Mouse (Mus musculus) left cerebral cortex, adult 11 months (tissue): Measurements from ENCODE around the gene Ogdh.
"Not testable (repeated sequence)": the region's sequence is repeated elsewhere in the genome, so short reads cannot be mapped to it uniquely, and the experiment has no call there.

Experiments
- DNase-seq: peaks from one replicate; pipeline ENCODE4 v3.0.0; 2022; ENCODE audit warnings: low spot score

The Ogdh gene

DNA sequence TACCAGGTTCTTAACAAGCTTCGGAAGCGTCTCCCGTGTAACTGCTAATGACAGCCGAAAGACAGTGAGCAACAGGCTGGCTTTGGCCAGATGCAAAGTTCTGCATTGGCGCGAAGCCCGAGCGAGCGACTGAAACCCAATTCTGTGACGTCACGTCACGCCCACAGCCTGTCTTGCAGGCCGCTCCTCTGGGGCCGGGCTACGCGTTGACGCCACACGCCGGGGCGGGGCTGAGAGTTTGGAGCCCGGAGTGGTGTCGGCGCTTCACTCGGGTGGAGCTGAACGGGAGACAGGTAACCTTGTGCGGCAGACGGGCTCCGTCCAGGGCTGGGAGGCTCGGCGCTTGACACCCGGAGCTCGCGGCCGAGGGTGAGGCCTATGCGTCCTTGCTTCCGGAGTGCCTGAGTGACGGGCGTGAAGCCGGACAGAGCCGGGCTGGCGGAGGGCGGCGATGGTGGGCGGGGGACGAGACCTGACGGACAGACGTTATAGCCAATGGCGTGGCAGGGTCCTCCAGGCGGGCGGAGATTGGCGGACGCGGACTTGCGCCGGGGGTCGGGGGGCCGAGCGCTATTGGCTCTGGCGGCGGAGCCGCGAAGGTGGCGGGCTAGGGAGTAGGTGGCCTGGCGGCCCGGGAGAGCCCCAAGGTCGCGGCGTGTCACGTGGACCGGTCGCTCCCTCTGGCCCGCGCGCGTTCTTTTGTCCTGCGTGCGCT is at the start of gene Ogdh:
Gene Ogdh (plus strand): TSS at position 233 of the 715 bp plus-strand sequence.
- DNase-seq: peak; percentile 96

DNA sequence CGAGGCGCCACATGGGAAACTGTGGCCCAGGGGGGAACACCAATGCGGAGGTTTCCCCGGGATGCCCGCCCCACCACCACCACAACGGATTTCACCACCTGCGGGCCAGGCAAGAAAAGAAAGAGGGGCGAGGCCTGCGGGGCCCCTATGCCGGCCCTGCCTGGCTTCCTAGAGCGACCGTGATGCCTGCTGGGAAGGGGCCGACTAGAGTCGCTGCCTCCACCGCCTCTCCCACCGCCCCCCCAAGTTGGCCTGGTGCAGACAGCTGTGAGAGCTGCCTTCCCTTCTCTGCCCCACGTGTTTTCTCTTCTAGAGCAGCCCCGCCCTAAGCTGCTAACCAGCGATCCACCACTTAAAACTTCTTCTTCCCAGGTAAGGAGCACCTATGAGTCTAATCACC is 46.7 kb upstream of the Ogdh start:
- DNase-seq: no peak

DNA sequence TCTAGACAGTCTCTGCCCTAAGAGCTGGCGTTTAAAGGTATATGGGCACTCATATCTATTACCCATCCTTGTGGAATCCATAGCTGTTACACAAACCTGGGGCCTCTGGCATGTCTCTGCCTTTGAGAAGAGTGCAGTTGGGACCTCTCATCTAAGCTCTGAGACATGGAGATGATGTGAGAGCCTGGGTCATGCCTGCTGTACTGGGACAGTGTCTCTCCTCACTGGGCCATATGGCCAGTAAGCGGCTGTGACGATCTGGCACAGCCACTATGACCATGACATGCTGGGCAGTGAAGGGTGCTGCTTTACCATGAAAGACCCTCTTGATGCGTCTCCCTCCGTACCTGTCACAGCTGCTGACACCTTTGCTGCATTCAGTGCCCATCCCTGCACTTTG is 39.2 kb upstream of the Ogdh start:
- DNase-seq: no peak

DNA sequence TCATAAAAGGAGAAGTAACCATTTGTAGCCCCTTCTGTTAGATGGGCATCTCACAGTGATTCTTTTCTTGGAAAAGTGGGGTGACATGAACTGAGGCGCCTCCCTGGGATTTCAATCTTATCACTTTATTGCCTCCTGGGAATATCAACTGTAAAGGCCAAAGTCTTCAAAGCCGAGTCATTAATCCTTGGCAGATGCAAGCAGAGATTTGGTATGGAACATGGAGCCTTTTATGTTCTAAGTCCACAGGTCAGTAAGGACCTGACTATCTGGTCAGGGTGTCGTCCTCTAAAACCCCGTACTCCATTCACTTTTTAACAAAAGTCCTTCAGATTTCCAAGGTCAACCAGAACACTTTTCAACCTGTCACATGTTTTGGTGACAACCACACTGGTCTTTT is 38.6 kb upstream of the Ogdh start:
- DNase-seq: no peak

DNA sequence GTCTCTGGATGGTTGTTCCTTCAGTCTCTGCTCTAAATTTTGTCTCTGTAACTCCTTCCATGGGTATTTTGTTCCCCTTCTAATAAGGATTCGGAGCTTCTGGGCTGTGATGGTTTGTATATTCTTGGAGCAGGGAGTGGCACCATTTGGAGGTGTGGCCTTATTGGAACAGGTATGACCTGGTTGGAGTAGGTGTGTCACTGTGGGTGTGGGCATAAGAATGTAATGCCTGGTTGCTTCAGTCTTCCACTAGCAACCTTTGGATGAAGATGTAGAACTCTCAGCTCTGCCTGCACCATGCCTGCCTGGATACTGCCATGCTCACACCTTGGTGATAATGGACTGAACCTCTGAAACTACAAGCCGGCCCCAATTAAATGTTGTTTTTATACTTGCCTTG is 36.8 kb upstream of the Ogdh start:
- not testable (repeated sequence) for DNase-seq

DNA sequence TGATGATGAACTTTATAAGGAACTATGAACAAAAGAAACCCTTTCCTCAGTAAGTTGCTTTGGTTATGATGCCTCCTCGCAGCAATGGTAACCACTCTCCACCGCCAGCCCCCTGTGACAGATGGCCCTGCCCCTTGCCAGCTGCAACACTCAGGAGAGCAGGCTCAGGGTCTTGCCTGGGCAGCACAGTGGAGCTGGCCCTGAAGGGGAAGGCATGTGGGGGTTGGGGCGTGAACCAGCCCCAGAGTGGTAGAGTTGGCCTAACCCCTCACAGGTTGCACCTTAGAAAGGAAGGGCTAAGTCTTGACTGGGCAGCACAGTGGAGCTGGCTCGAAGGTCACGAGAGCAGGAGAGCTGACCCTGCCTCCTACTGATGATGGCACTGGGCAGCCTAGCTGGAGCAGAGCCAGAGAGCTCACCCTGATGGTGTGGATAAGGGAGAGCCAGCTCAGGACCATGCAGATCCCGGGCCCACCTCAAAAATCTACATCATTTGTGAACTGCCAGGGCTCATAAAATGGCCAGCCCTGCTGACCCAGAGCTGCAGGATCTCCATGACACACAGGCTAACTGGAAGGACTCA is 34.9 kb upstream of the Ogdh start:
- DNase-seq: no peak

DNA sequence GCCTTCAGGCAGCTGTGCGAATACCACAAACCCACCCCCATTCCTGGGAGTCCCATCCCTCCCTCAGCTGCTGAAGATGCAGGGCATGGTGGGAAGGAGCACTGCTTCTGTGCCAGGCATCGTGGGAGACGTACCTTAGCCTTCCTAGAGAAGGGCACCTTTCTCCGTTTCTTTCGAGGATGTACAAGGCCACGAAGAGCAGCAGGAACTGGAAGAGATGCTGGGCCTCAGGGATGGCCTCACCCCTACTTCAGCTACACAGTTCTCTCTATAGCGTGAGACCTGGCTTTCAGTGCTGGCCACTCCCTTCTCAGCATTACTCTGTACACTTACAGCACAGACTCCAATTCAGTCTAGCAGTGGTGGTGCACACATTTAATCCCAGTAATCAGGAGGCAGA is 32.0 kb upstream of the Ogdh start:
- DNase-seq: no peak

DNA sequence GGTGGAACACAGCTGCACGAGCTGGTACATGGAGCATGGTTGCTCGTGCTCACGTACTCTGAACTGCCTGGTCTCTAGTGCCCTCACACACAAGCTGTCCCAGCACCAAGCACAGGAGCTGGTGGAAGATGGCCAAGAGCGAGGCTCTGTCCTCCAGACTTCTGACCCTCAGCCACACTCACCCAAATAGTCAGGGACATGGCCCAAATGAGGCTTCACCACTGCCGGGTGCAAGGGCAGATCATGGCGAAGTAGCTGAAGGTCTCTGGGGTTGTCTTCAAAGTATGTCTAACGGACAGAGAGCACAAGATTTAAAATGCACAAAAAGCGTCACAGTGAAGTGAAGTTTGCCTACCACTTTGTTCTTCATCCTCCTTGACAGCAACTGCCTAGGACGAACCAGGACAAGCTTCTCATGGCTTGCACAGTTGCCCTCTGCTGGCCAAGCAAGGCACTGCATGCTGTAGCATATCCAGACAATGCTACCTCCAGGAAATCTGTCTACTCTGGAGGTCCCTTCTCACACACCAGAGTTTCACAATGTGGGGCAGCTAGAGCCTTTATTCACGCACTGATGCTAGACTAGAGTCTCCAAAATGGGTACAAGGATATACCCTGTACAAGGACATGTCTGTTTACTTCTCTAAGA is 29.9 kb upstream of the Ogdh start:
- DNase-seq: no peak

DNA sequence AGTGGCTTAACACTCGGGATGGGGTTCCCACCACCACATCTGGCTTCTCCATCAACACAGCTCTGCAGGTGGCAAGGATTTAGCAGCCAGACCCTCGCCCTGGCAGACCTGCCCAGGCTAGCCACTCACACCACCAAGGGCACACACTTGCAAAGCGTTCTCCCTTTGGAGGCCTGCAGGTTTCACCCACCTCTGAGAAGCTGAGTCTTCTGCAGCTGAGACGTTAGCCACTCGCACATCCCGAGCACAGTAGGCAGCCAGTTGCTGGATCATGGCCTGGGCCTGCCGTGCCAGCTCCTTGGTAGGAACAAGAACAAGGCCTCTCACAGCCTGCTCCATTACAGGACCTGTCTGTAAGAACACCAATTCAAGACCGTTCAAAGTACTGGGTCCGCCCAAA is 24.8 kb upstream of the Ogdh start:
- DNase-seq: no peak

DNA sequence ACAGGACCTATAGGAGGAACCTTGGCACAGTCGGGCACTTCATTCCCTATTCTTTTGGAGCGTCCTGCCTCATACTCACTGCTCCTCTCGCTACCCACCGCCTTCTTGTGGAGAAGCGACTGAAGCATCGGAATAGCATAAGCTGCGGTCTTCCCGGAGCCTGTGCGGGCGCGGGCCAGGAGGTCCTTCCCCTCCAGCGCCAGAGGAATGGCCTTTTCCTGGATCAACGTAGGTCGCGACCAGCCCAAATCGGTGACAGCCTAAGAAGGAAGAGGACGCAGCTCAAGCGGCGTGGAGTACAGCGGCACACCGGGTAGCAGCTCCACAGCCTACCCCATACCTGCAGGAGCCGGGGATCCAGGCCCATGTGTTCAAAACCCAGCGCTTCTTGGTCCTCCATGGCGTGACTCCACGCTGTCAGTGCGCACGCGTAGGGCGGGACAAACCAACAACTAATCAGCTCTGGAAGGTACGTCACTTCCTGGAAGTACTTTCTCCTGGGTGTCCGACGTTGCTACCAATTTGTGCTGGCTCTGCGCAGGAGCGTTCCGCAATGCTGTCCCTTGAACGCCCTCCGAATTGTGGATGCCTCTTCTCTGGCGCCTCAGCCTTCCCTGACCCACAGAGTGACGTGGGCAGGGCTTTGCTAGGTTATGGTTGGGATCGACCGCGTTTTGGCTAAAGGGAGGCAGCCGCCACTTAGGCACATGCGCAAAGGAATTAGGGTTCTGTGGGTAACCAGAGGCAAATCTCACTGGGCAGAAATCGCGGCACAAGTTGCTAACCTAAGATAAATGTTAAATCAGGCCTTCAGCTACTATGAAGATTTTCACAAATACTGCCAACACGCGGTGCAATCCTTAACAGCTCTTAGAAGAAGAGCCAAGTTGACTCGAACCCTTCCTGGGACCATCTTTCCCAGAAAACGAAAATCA is 23.8 kb upstream of the Ogdh start, which contains the start of gene Ddx56:
Gene Ddx56 (minus strand): TSS at position 453 of the 935 bp plus-strand sequence.
- DNase-seq: peak; percentile 94

DNA sequence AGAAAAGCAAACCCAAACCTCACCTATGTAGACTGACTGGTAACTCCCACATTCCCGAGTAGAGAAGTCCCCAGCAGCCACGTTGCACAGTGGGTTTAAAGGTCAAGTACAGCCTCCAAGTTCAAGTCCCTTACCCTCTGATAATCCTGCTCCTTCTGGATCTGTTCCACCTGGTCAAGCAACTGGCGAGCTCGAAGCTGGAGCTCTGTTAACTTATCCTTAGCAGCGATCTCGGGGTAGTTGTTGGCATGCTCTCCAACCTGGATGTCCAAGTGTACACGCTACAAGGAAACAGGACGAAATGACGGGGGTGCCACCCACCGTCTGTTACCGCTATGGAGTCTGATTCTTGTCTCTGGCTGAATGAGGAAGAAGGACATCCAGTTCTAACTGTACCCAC is 17.8 kb upstream of the Ogdh start:
- no peak for DNase-seq

DNA sequence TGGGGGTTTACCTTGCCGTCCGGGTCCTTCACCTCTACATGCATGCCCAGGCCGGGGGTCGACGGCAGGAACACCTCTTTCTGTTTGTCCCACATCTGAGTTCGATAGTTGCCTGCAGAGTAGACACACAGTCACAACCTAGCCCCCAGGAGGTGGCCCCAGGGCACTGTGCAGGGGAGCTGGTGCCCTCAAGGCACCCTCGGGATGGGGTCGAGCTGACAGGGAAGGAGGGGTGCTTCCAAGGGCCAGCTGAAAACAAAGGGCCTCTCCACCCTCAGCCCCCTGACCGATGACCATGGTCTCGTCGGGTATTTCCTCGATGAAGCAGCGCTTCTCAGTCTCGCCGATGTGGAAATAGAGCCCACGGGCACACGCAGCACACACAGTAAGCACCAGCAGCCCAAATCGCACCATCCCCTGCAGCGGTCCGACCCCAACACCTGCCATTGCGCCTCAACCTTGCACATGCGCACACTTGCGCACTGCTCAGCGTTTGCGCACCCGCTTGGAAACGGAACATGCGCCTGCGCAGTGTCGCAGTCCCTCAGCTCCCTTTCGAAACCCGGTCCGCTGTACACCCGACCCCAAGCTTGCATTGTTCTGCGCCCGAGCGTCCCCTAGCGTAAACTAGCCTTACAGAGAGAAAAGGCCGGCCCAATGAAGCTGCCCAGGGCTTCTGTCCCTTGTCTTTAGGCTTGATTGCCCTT is 16.9 kb upstream of the Ogdh start, which contains the start of gene Tmed4:
Gene Tmed4 (minus strand): TSS at position 484 of the 707 bp plus-strand sequence.
- DNase-seq: peak; percentile 93

DNA sequence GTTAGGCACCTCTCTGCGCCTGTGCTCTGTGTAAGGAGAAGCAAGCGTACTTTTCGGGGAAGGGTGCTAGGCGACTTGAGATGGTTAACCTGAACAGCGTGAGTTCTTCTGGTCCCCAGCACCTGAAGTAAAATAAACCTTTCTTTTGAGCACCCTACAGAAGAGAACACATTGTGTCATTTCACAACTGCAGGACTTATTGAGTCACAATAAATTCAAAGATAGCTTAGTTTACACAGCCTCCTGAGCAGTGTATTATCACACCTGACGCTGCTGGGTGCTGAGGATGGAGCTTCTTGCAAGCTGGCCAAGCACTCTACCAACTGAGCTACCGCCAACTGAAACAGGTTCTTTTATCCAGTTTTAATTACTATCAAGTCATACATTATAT is 16.3 kb upstream of the Ogdh start:
- no peak for DNase-seq

DNA sequence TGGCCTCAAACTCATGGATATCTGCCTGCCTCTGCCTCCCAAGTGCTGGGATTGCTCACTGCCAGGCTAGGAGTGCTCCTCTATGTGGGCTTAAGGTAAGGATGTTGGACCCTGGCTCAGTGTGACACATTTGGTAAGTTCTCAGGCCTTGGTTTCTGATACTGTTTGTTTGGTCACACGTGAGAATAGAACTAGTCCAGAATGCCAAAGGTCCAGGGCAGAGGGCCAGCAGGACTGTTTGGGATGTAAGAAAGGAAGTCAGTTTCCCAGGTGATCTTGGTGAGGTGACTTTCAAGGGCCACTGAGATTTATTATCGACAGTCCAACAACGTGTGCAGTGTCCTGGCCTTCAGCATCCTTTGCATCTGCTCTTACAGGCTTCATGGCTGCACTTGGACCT is 15.0 kb upstream of the Ogdh start:
- DNase-seq: no peak

DNA sequence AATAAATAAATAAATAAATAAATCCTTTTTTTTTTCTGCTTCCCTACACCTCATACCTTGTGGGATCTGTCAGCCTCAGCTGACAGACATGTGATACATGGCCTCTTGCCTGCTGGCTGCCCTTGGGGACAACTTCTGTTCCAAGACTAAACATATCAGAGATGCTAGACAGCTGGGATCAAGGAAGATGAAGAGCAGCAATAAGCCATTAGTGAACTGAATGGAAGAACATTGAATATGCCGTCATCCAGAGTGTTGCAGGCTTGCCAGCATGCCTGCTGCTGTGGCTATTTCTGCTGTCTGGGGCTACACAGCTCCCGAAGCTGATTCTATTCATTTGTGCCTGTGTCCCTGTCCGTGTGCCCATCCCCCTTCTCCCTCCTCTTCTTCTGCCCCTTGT is 8.5 kb upstream of the Ogdh start:
- DNase-seq: no peak

DNA sequence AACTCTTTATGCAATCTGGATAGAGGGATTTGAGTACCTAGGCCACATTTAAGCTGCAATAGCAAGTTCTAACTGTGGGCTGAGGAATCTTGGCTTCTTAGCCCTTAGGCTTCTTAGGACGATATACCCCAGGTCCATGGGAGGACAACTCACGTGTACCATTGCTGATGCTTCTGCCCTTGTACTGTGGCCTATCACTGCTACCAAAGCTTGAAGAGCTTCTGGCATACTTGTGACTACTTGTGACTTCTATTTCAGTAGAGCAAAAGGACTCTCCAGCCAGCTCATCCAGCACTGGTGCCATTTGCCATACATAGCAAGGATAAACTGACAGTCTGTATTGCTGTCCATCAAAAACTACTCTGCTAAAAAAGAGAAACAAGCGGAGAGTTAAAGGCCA is 1.3 kb upstream of the Ogdh start:
- DNase-seq: no peak

DNA sequence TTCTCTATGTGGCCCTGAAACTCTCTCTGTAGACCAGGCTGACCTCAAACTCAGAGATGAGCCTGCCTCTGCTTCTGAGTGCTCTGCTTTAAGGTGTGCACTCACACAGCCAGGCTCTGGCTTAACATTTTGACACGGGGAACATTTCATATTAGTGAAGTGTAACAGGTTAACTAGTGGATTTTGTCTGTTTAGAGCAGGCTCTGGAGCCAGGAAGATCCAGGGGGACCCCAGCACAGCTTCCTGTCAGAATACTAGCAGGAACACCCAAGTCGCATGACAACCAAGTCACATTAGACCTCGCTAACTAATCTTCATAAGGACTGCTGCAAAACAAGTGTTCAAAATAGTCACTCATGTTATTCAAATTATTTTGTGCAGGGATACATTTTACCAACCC is 550 bp upstream of the Ogdh start:
- no peak for DNase-seq

DNA sequence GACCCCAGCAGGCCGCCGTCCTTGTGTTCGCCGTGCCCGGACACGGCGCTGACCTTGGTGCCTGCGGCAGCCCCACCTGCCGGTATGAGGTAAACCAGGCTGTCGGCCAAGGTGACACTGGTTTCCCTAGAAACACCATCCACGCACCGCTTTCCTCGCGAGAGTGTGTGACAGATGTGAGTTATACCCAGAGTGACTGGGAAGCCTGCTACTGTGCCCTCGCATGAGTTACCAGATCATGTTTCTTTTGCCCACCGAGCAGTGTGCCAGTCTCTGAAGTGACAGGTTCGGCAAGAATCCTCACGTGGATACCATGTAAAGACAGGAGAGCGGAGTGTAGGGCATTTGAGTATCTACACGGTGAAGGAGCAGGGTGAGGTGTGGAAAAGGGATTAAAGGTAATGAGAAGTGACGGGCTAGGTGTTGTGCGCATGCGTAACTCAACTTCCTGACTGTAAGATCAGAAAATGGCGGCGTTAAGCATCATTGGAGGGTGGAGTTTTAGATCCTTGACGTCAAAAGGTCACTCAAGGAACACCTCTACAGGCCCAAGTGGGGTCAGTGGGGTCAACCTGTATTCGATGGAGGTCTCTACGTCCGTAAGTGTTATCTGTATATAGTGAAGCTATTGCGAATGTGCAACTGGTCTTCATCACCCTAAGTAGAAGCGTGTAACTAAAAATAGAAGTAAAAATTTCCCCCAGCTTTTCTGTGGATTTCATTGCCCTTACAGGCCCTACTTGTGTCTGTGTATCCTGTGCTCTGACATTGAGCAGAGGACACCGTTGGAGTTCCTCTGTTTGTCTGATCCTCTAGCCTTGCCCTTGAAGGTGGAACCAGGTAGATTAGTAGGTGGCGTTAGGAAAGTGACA is 919 bp downstream of the Ogdh start:
- peak; percentile 79 for DNase-seq

DNA sequence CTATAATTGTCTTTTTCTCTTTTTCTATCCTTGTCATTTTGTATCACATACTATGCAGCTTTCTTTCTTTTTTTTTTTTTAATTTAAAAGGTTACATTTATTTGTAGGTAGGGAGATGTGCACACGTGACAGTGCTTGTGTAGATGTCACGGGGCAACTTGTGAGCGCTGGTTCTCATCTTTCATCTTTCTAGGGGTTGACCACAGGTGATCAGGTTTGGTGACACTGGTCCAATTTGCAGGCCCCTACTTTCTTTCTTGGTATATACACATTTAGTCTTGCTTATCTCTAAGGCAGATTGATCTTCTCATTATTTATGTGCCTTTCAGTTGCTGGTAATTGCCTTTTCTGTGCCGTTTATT is 1.5 kb downstream of the Ogdh start:
- DNase-seq: no peak

DNA sequence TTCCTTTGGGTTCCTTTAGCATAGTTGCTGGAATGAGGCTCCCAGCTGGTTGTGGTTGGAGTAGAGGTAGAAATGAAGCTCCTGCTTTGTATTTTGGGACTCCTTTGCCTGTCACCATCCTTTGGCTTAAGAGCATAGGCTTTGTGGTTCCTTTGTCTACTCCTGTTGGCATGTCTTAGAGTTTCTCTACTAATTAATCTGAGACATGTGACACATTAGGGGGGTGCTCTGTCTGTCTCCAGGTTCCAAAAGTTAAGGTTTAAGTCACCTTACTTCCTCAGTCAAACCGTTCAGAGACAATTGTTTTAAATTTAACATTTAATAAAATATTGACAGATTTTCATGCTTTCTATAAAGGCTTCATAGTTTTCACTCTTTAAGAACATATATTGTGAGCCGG is 2.2 kb downstream of the Ogdh start:
- no peak for DNase-seq

DNA sequence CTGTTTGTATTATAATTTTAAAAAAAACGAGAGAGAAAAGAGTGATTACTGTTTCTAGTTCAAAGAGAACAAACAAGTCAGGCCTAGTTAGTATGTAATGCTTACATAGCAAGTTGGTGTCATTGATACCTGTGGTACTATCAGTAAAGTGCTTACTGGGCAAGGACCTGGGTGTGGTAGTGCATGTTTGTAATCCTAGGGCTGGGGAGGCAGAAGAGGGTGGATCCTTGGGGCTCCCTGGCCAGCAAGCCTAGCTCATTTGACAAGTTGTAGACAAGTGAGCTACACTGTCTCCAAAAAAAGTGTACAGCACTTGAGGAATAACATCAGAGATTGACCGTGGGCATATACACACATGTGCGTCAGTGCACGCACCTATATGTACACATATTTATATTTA is 3.2 kb downstream of the Ogdh start:
- DNase-seq: no peak
